Mouse (Mus musculus) embryonic fibroblast, embryonic 13.5 days (primary cell): ENCODE data around the gene Csnk2b.

ENCODE experiments used
- CTCF ChIP-seq: IDR thresholded peaks from 2 replicates; pipeline ENCODE4 v1.5.1; 2011; ENCODE audit warnings: mild to moderate bottlenecking, control low read depth, low read length, moderate library complexity, borderline replicate concordance; ENCODE audit not compliant: insufficient read depth
- POLR2A ChIP-seq: IDR thresholded peaks from 2 replicates; pipeline ENCODE4 v1.6.1; 2011; ENCODE audit warnings: low read depth, mild to moderate bottlenecking, control low read depth, low read length, moderate library complexity

DNA sequence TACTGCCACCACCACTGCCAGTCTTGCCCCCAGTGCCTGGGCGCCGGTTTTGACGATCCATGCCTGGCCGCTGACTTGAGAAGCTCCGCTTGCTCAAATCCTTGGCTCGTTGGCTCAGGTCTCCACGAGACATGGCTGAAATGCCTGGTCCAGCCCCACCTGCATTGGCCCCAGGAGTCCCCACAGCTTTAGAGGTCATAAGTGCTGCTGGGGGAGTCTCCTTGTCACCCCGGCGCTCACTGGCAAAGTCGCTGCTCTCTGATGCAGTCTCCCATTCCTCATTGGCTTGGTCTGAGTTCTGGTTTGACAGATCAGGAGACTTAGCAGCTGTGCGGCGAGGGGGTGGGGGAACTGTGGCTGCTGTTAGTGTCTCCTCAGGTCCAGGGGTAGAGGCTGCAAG lies 33.6 kb upstream of the Csnk2b start:
- no peak for TF ChIP-seq POLR2A
- no peak for TF ChIP-seq CTCF
